Mouse (Mus musculus) frontal cortex, postnatal 25 days (tissue): ENCODE data around the gene Tmem254a.
"Not testable (repeated sequence)": the region's sequence is repeated elsewhere in the genome, so short reads cannot be mapped to it uniquely, and the experiment has no call there.

Experiments
- DNase-seq, 2 experiments: peaks; one replicate each; pipeline ENCODE4 v3.0.0; 2022; ENCODE audit warnings: low spot score in 2 of 2

Tmem254a gene

GRCm38 (mm10) chr14:25927562-25927881 lies at the start of gene Tmem254a:
Gene Tmem254a, minus strand, starts transcription at chr14:25927672.
- not testable (repeated sequence) for DNase-seq

DNA sequence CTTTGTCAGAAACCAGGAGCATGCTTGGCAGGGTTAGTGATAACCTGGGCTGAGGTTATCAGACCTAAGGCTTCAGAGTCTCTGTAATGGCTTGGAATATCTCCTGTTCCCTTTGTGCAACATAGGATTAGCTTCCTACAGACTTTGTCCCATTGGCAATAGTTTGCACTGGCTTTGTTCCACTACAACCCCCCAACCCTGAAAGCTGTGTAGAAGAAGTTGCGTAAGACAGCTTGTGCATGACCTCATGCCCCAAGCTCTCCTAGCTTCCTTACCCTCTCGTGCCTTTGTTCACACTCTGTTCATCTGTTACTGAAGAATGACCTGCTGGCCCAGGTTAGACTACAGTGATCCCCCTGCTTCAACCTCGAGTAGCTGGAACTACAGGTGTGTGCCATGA lies 30.4 kb upstream of the Tmem254a start:
- not testable (repeated sequence) for DNase-seq

GRCm38 (mm10) chr14:25938004-25938403 lies 10.5 kb upstream of the Tmem254a start, which contains the start of gene Cphx1:
Gene Cphx1, plus strand, starts transcription at chr14:25938304.
- DNase-seq: not testable (repeated sequence)

DNA sequence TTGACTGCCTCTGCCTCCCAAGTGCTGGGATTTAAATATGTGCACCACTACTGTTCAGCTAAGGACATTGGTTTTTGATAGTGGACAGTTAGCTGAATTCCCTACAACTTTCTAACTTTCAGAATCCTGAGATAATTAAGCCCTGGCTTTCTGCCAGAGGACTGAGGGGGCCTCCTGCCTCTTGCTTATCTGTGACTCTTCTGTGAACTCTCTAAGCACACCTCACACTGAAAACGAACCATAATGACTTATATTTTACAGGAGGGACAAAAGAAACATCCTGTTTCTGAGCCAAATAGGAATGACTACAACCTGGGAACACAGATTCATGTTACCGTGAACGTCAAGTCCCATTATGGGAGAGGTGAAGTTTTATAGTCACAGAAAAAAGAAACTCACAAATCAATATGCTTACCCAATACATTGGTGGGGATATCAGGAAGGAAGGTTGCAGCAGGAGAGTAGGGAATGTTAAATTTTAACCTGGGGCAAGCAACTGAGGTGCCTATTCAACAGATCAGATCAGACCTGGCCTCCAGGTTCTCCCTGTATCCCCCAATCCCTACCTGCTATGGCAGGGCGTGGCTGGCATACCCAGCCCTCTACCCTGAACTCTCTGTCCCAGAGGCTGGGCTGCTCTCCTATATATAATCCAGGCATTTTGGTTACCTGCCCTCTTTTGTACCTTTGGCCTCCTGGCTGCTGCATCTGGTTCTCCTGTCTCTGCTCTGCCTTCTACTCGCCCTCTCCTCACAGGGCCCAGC lies 9.6 kb upstream of the Tmem254a start:
- DNase-seq: not testable (repeated sequence)

GRCm38 (mm10) chr14:25926814-25927561 lies 484 bp downstream of the Tmem254a start:
- DNase-seq: not testable (repeated sequence)

GRCm38 (mm10) chr14:25918427-25919170 lies 8.9 kb downstream of the Tmem254a start:
- not testable (repeated sequence) for DNase-seq

DNA sequence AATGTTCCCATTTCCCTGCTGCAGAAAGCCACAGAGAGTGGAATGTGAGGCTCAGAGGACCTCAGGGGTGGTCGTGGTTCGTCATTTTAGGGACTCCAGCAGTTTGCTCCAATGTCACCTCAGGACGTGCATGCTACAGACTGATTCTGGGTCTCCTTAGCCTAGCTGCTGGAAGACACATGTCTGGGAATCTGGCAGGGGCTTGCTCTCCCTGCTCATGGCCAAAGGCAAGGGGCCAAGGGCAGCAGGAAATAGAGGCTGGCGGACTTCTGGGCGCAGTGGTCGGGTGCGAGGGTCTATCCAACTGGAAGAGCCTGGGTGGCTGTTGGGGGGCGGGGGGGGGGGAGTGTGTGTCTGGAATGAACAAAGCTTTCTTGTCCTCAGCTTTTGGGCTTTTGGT lies 18.5 kb downstream of the Tmem254a start:
- not testable (repeated sequence) for DNase-seq

GRCm38 (mm10) chr14:25907272-25907671 lies 20.2 kb downstream of the Tmem254a start:
- not testable (repeated sequence) for DNase-seq

DNA sequence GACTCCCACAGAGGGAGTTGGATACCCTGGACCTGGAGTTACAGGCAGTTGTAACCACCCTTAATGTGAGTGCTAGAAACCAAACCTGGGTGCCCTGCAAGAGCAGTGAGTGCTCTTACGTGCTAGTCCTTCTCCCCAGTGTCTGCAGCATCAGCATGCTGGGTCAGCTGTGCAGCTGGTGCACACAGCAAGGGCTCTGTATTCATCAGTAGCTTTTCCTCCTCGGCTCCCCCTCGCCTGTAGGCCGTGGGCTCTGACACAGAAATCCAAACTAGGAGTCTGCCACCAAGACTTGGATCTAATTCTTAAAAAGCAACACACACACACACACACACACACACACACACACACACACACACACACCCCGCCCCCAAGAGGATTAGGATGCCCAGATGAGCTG lies 22.2 kb downstream of the Tmem254a start:
- peak; percentile 2 to 3 for DNase-seq

- not testable (repeated sequence) for DNase-seq
These were observed 24.5 kb downstream of the Tmem254a start, which contains the start of gene Plac9a for GRCm38 (mm10) chr14:25903000-25903399. Gene Plac9a, minus strand, starts transcription at chr14:25903100.

DNA sequence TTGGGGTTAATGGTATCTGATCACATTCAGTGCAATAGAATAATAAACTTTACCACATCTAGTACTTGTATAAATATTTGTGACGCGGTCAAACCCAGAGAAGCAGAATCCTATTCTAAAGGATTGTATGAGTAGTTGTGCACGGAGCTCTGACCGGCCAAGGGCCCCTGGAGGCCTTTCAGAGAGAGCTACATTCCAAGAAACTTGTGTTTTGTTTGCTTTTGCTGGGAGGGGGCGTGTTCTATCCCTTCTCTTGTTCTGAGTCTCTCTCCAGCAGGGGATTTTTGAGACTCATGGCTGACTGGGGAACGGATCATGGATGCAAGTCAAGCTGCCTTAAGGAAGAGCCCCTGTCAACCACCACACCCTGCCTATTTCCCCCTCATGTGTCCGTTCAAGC lies 31.8 kb downstream of the Tmem254a start:
- DNase-seq: not testable (repeated sequence)

DNA sequence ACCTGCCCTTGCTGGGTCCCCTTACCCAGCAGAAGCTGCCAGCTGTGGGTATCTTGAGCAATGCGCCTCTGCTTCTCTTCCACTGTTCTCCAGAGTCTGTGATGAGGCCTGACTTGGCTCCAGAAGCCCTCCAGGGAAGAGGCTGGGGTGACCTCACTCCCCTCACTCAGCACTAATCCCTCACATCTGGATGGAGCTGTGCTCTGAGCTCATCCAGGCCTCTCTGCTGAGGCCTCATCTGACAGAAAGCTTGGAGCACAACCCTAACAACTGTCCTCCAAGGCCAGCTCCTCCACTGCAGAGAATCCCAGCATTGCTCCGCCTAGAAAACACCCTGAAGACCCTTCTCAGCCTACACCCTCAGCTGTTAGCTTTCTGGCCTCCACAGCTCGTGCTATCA lies 32.9 kb downstream of the Tmem254a start:
- DNase-seq: not testable (repeated sequence)

DNA sequence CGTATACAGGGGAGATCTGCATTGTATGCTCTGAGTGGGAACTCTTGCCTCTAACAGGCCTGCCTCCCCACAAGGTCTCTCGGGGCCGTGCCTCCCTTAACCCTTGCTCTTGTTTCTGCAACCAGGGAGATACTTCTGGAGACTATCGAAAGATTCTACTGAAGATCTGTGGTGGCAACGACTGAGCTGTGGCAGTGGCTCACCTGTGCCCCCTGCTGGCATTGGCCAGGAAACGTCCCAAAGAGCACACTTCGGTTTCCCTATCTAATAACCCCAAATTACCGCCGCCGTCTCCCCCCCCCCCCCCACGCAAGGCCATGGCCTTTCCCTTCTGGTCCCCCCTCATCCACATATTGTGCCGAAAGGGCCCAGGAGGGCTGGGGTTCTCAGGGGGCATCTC lies 41.6 kb downstream of the Tmem254a start:
- DNase-seq: not testable (repeated sequence)

- not testable (repeated sequence) for DNase-seq
These were observed 45.7 kb downstream of the Tmem254a start for GRCm38 (mm10) chr14:25881769-25882168.

DNA sequence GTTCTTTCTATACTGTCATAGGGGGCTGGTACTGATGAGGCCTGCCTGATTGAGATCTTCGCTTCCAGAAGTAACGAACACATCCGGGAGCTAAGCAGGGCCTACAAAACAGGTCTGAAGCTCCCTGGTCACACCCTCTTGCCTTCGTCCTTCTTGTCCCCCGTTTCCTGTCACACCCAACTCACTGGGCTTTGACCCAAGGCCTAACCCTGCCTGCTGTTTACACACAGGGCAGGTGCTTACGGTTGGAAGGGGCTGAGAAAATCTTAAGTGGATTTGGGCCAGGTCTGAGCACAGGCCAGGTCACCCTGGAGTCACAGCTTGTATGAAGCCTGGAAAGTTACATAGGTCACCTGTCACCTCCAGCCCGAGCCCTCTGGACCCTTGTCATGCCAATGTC lies 50.8 kb downstream of the Tmem254a start:
- not testable (repeated sequence) for DNase-seq
